Mouse (Mus musculus): ENCODE results near the gene Ifi207. TPM values are rescaled to one million over a fixed set of nuclear protein-coding genes. Genes with fewer than 3 reads are reported as not detected.
"Not testable (repeated sequence)": the region's sequence is repeated elsewhere in the genome, so short reads cannot be mapped to it uniquely, and the experiment has no call there.

Gene Ifi207
- total and polyA plus RNA-seq, 3 experiments, result not detected

DNA sequence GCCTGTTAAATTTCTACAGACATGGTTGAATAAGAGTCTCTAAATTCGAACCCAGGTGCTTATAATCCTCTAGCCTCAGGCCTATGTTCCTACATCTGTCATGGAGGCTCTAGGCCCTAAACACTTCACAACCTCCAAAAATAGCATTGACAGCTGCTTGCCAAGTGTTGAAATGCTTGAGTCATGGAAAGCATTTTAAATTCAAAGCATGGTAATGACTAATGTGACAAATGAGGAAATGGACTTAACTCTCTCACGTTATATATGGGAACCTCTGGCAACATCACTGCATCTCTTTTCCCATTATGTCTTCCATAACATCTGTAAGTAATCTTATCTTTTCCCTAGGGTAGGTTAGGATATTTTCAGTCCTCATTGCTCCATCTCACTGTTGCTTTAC, 4.6 kb downstream of the Ifi207 start:
- no peak overlapping the region for H3K27ac ChIP-seq (ENCODE audit: control insufficient read depth, low read depth, low read length)
- no peak overlapping the region for H3K4me3 ChIP-seq (ENCODE audit: control insufficient read depth in 1 of 2, insufficient read depth in 1 of 2, low read depth in 2 of 2, low read length in 2 of 2)
- no peak for DNase-seq (ENCODE audit: low read depth, low spot score)

DNA sequence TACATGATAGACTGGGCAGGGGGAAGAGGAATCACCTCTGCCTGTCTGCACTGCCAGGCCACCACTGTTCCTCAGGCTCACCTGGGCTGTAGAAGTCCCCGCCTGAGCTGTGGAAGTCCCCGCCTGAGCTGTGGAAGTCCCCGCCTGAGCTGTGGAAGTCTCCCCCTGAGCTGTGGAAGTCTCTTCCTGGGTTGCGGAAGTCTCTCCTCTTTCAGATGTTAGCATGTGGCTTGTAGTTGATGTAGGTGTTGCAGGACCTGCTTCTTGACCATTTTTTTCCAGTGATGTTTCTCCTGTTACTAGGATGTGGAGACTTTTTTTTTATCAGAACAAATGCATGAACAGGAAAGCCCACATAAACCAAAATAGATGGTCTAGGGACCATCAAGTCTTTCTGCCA, 6.5 kb downstream of the Ifi207 start:
- not testable (repeated sequence) for H3K4me3 ChIP-seq (ENCODE audit: control insufficient read depth in 1 of 2, insufficient read depth in 1 of 2, low read depth in 2 of 2, low read length in 2 of 2); H3K9ac ChIP-seq (ENCODE audit: control insufficient read depth, low read depth, low read length, poor library complexity, severe bottlenecking); H3K36me3 ChIP-seq (ENCODE audit: control insufficient read depth in 1 of 2, insufficient read depth in 2 of 2, low read length in 2 of 2); H3K9me3 ChIP-seq (replicated peaks; ENCODE audit: insufficient read depth, low read length); H3K27me3 ChIP-seq (ENCODE audit: control insufficient read depth in 1 of 2, insufficient read depth in 2 of 2, low read length in 2 of 2); DNase-seq (ENCODE audit: low read depth, low spot score); H3K79me2 ChIP-seq (ENCODE audit: control insufficient read depth, insufficient read depth, low read length, poor library complexity); H3K27ac ChIP-seq (ENCODE audit: control insufficient read depth, low read depth, low read length); H3K4me1 ChIP-seq (ENCODE audit: control insufficient read depth in 1 of 2, insufficient read depth in 2 of 2, low read length in 2 of 2)

More for the DNA sequence above, 4.6 kb downstream of the Ifi207 start:
- no peaks in the 10 kb centered on the region for H3K9me3 ChIP-seq (replicated peaks; ENCODE audit: insufficient read depth, low read length)
- TF ChIP-seq CHD1 (IDR thresholded peaks at IDR 0.05; ENCODE audit: low read depth, low read length) (no peak), SMC3 (IDR thresholded peaks at IDR 0.05; ENCODE audit: low read depth, low read length) (no peak), RAD21 (IDR thresholded peaks at IDR 0.05; ENCODE audit: low read depth, low read length) (no peak), POLR2A (IDR thresholded peaks at IDR 0.05; ENCODE audit: control insufficient read depth in 1 of 2, insufficient read depth in 1 of 2, low read depth in 1 of 2, low read length in 2 of 2, poor library complexity in 1 of 2) (no peak), ELF1 (IDR thresholded peaks at IDR 0.05; ENCODE audit: low read depth, low read length) (no peak), TBP (IDR thresholded peaks at IDR 0.05; ENCODE audit: low read depth, low read length) (no peak), HCFC1 (IDR thresholded peaks at IDR 0.05; ENCODE audit: low read depth, low read length) (no peak), NELFE (IDR thresholded peaks at IDR 0.05; ENCODE audit: low read depth, low read length) (no peak), ZMIZ1 (IDR thresholded peaks at IDR 0.05; ENCODE audit: low read depth, low read length) (no peak)
- no peaks in the 10 kb centered on the region for H3K27me3 ChIP-seq (ENCODE audit: control insufficient read depth in 1 of 2, insufficient read depth in 2 of 2, low read length in 2 of 2)
- no peak overlapping the region for H3K9ac ChIP-seq (ENCODE audit: control insufficient read depth, low read depth, low read length, poor library complexity, severe bottlenecking)
- H3K79me2 ChIP-seq (ENCODE audit: control insufficient read depth, insufficient read depth, low read length, poor library complexity), result no peaks in the 10 kb centered on the region
- no peaks in the 10 kb centered on the region for H3K36me3 ChIP-seq (ENCODE audit: control insufficient read depth in 1 of 2, insufficient read depth in 2 of 2, low read length in 2 of 2)
- H3K4me1 ChIP-seq (ENCODE audit: control insufficient read depth in 1 of 2, insufficient read depth in 2 of 2, low read length in 2 of 2), result no peaks in the 10 kb centered on the region

DNA sequence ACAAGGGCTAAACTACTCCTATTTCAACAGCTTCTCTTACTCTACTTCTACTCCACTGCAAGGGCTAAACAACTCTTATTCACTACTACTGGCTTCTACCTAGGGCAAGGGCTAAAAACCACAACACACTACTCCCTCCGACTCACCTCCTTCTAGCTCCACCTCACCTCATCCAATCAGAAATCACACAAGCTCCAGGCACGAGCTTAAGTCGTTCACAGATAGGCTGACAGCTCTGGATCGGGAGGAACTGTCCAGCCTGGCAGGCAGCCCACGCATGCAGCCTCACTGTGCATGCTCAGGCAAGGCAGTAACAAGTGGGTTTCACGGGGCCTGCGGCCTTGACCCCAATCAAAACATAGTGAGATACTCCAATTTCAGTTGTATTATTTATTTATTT, 8.3 kb downstream of the Ifi207 start:
- no peaks in the 10 kb centered on the region for H3K9me3 ChIP-seq (replicated peaks; ENCODE audit: insufficient read depth, low read length)
- no peak overlapping the region for H3K27ac ChIP-seq (ENCODE audit: control insufficient read depth, low read depth, low read length)
- TF ChIP-seq MAX (IDR thresholded peaks at IDR 0.05; ENCODE audit: low read length) (no peak), GABPA (IDR thresholded peaks at IDR 0.05; ENCODE audit: low read depth, low read length) (no peak), ZNF384 (IDR thresholded peaks at IDR 0.05; ENCODE audit: low read depth, low read length) (no peak), MEF2A (IDR thresholded peaks at IDR 0.05; ENCODE audit: extremely low read depth, insufficient replicate concordance, low read depth, low read length, poor library complexity, severe bottlenecking) (no peak), MXI1 (IDR thresholded peaks at IDR 0.05; ENCODE audit: low read depth, low read length) (no peak), CTCF (IDR thresholded peaks at IDR 0.05 in 2 of 3, conservative IDR thresholded peaks at IDR 0.05 in 1 of 3; ENCODE audit: control insufficient read depth in 1 of 3, insufficient read depth in 1 of 3, low read depth in 2 of 3, low read length in 3 of 3, poor library complexity in 1 of 3, severe bottlenecking in 1 of 3) (no peak), ELF1 (IDR thresholded peaks at IDR 0.05; ENCODE audit: low read depth, low read length) (no peak), ZKSCAN1 (IDR thresholded peaks at IDR 0.05; ENCODE audit: low read depth, low read length) (no peak), CHD1 (IDR thresholded peaks at IDR 0.05; ENCODE audit: low read depth, low read length) (no peak), MAFK (IDR thresholded peaks at IDR 0.05; ENCODE audit: borderline replicate concordance, low read depth, low read length) (no peak), BHLHE40 (IDR thresholded peaks at IDR 0.05; ENCODE audit: borderline replicate concordance, low read depth, low read length) (no peak), MYB (IDR thresholded peaks at IDR 0.05; ENCODE audit: low read depth, low read length) (no peak), E2F4 (IDR thresholded peaks at IDR 0.05; ENCODE audit: borderline replicate concordance, low read depth, low read length) (no peak), ETS1 (IDR thresholded peaks at IDR 0.05; ENCODE audit: low read depth, low read length) (no peak), USF2 (IDR thresholded peaks at IDR 0.05; ENCODE audit: borderline replicate concordance in 1 of 2, insufficient read depth in 1 of 2, low read depth in 1 of 2, low read length in 2 of 2) (no peak)
- no peak overlapping the region for H3K4me3 ChIP-seq (ENCODE audit: control insufficient read depth in 1 of 2, insufficient read depth in 1 of 2, low read depth in 2 of 2, low read length in 2 of 2)
- H3K9ac ChIP-seq (ENCODE audit: control insufficient read depth, low read depth, low read length, poor library complexity, severe bottlenecking), result no peak overlapping the region
- H3K36me3 ChIP-seq (ENCODE audit: control insufficient read depth in 1 of 2, insufficient read depth in 2 of 2, low read length in 2 of 2), result no peaks in the 10 kb centered on the region
- H3K27me3 ChIP-seq (ENCODE audit: control insufficient read depth in 1 of 2, insufficient read depth in 2 of 2, low read length in 2 of 2), result no peaks in the 10 kb centered on the region
- H3K4me1 ChIP-seq (ENCODE audit: control insufficient read depth in 1 of 2, insufficient read depth in 2 of 2, low read length in 2 of 2), result no peaks in the 10 kb centered on the region
- DNase-seq (ENCODE audit: low read depth, low spot score), result no peak
- H3K79me2 ChIP-seq (ENCODE audit: control insufficient read depth, insufficient read depth, low read length, poor library complexity), result no peaks in the 10 kb centered on the region
